Mouse (Mus musculus): ENCODE data around the gene Cds1. TPM values are rescaled to one million over a fixed set of nuclear protein-coding genes. Genes with fewer than 3 reads are reported as not detected.

The Cds1 gene
- total RNA-seq, 2 experiments from 2014 or later, result 77.5 to 94.7 TPM

DNA sequence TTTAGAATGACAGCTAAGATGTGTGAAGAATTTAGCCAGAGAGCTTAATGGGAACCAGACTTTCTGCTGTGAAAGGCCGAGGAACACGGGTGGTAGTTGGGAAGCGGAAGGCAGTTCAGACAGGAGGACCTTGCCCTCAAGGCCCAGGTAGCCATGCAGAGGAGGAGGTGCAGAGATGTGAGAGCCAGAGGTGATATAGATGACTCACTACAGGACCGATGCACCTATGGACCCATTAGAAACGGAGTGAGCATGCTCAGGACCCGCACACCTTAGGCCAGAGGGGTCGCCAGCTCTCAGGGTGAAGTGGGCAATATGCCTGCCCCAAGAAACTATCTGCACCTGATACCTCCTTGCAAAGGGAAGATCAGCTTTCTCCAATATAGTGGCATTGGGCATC lies 3.6 kb downstream of the Cds1 start:
- DNase-seq (ENCODE audit: low spot score in 2 of 2), result no peak
- intact Hi-C loops (cut with DNase I), result no loop called here

DNA sequence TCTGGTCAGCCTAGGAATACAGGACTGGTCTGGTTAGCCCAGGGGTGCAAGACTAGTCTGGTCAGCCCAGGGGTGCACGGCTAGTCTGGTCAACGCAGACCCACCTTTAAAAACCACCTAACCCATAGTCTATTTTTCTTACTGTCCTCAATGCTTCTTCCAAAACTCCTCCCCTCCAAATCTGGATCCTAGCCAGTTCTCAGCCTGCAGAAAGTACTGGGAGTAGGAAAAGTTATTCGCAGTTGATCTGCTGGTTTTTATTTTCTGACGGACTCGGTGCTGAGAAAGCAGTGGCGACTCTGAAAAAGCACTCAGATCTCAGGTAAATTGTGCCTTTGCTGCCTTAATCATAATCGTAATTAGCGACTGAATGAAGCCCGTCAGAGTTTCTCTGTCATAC lies 7.7 kb downstream of the Cds1 start:
- intact Hi-C loops (cut with DNase I), result no loop called here
- DNase-seq (ENCODE audit: low spot score in 2 of 2), result peak in 1 of 2 experiments; percentile 3

DNA sequence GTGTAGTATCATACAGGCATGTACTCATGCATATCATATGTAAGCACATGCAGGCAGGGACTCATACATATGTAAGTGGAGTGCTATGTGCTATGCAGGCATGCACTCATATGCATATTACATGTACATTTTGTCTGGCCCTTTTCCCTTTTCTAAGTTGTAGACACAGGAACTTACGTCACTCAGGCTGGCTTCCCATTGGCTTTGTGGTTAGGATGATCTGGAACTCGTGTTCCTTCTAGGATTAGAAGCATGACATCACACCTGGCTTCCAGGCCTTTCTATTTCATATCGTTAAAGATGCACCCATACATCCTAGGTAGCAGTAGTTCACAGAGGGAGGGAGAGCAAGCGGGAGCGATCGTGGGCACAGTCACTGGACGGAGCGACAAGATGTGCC lies 10.3 kb downstream of the Cds1 start:
- intact Hi-C loops (cut with DNase I), result no loop called here
- no peak for DNase-seq (ENCODE audit: low spot score in 2 of 2)

DNA sequence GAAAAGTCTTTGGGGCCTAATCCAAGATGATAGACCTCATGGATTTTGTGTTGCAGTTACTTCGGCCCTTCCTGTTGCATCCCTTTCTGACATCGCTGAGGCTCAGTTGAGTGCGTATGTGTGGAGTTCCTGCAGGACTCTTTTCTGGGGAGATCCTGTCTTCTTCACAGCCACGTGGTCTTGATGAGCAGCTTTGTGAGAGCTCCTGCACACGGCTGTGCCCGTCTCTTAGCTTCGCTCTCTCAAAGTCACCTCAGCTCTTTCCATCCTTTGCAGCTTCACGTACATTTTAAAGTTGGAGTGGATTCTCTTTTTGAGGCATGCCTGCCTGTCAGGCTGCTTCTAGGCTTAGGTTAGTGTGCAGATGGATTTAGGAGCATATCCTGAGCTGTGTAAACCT lies 11.6 kb downstream of the Cds1 start:
- peak in 1 of 2 experiments; percentile 20 for DNase-seq (ENCODE audit: low spot score in 2 of 2)
- intact Hi-C loops (cut with DNase I), result no loop called here

DNA sequence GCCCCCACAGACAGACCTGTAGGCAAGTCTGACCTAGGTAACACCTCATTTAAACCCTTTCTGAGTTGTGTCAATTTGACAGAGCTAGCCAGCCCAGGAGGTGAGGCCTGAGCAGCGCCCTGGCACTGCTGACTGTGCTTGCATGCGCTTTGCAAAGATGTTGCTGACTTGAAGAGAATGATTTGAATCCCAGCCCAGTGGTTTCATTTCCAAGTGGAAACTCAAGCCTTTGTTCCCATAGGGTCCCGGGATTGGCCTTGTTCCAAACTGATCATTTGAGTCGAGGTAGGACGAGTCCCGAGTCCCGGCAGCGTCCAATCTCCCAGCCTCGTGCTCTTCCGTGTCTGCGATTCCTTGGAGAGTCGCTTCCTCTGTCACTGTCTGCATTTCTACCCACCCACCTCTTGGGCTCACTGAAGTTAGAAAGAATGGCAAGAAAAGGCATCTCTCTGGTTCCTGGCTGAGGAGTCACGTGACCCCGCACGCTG lies 14.5 kb downstream of the Cds1 start:
- DNase-seq (ENCODE audit: low spot score in 2 of 2), result no peak
- intact Hi-C loops (cut with DNase I), result no loop called here

DNA sequence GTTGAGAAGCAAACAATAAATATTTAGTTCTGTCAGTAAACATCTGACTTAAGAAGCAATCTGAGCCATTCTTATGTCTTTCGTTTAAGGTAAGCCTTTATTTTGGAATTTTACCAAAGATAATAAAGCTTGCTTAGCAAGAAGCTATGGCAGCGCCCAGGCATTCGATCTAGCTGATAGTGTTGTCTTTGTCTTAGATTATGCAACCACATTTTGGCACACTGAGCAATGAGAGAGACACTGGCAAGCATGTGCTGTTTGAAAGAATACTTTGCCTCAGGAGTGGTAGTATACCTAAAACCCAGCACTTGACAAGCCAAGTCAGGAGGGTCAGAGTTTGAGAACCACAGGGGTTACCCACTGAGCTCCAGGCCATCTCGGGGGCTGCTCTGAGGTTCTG lies 16.0 kb downstream of the Cds1 start:
- no peak for DNase-seq (ENCODE audit: low spot score in 2 of 2)
- intact Hi-C loops (cut with DNase I), result no loop called here

DNA sequence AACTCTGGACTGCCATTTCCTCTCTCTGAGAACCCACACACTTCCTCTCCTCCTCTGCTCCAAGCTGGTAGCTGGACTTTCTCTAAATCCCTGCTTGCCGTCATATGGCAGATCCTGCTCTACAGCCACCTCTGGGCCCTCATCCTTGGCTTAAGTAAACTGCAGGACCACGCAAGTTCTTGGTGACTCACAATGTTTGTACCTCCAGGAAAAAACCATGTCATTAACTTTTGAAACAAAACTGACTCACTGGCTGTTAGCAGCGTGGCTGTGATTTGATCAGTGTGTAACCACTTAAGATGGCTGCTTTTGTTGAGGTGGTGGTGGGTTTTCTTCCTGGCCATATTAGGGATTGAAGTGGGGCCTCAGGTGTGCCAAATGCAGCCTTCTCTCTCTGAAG lies 19.4 kb downstream of the Cds1 start:
- DNase-seq (ENCODE audit: low spot score in 2 of 2), result no peak
- intact Hi-C loops (cut with DNase I), result no loop called here

DNA sequence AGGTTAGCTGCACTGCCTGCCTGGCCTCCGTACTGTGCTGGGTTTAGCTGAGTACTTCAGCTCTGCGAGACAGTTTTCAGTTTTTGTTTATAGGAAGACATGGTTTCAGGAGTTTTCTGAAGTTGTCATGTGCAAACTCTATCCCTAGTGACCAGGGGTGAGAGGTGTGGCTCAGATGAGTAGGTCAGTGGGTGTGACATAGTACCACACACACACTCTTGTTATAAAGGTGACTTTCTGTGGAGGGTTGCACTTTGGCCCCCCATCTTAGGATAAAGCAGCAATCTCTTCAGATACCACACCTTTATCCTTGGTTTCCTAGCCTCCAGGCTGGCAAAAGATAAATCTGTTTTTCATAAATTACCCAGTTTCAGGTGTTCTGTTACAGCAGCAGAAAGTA lies 19.9 kb downstream of the Cds1 start:
- intact Hi-C loops (cut with DNase I), result no loop called here
- DNase-seq (ENCODE audit: low spot score in 2 of 2), result no peak

DNA sequence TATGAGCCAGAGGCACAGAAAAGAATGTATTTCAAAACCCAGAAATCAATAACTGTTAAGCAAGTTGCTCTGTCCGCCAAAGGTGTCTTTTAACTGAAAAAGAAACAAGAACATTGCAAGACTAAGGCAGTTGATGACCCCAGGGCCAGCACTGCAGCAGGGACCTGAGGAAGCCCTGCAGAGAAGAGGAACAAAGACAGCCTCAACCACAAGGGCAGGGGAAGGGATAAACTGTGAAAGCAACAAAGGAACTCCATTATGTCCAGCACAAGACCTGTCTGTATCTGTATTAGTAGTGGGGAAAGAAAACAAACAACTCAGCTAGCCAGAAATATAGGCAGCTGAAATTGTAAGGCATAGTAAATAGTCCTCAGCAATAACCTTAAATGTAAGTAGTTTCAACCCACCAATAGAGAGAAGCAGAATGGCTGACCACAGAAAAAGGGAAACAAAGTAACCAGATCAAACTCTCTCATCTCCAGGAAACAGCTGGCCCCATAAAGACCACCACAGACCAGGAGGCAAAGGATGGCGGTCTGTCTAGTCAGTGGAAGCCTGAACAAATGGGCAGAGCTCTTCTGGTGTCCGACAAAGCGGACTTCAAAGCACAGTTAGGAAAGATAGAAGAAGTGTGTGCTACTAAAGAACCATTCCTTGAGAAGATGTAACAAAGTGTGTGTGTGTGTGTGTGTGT lies 21.1 kb downstream of the Cds1 start:
- intact Hi-C loops (cut with DNase I), result no loop called here
- DNase-seq (ENCODE audit: low spot score in 2 of 2), result no peak

DNA sequence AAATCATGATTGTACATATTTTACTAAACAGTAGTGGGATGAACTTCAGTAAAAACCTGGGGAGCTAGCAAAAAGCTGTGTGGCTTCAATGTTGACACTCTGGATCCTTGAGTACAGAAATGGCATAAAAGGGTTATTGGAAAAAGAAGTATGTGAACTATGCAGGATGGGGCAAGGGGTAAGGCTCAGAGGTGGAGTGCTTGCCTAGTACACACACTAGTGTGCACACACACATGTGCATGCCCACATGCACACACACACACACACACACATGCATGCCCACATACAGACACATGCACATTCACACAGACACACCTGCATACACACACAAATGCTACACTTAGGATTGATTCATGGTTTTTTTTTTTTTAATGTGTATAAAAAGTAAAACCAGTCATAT lies 24.8 kb downstream of the Cds1 start:
- DNase-seq (ENCODE audit: low spot score in 2 of 2), result no peak
- intact Hi-C loops (cut with DNase I), result no loop called here

DNA sequence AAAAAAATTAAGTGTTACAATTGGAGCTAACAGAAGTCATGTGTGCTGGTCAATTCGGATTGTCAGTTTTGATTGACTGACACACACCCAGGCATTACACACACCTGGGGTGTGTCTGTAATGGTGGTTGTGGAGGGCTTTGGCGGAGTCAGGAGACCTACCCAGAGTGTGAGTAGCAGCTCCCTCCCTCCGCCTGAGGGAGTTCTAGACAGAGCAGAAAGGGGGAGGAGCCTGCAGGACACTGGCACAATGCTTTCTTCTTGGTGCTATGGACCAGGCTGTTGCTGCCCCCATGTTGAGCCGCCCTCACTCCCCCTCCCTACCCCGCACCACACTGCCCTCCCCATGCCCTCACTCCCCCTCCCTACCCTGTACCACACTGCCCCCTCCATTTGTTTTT lies 25.6 kb downstream of the Cds1 start:
- intact Hi-C loops (cut with DNase I), result no loop called here
- no peak for DNase-seq (ENCODE audit: low spot score in 2 of 2)

DNA sequence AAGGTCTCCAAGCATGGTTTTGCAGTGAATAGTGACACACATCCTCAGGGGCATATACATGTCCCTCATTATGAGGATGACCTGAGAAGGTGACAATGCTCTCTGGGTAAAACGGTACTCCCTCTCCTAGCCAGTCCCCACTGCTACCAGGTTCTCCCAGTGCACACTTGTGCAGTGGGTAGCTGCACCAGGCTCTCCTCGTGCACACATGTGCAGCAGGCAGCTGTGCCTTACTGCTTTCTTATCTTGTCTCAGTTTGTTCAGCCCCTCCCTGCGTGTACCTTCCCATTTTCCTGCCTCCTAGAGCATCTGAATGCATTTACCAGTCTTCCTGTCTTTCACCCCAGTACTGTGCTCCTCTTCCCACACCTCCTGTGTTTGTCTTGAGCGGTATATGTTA lies 27.7 kb downstream of the Cds1 start:
- no peak for DNase-seq (ENCODE audit: low spot score in 2 of 2)
- intact Hi-C loops (cut with DNase I), result no loop called here

DNA sequence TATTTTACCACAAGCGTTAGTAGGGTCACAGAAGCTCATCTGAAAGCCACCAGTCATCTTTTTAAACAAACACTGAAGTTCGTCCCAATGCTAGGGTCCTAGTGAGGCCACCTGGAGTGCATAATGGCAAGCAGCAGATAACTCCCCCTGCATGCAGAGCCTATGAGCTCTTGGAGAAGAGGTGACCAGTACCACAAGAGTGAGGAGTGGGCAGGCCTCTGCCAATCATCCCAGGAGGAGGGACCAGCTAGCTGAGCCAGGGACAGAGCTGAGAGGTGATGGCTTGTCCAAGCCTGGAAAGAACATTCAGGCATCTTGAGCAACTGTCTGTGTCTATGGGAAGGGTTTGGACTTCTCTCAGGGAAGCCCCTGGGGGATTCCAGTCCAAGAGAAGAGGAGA lies 37.0 kb downstream of the Cds1 start:
- intact Hi-C loops (cut with DNase I), result no loop called here

DNA sequence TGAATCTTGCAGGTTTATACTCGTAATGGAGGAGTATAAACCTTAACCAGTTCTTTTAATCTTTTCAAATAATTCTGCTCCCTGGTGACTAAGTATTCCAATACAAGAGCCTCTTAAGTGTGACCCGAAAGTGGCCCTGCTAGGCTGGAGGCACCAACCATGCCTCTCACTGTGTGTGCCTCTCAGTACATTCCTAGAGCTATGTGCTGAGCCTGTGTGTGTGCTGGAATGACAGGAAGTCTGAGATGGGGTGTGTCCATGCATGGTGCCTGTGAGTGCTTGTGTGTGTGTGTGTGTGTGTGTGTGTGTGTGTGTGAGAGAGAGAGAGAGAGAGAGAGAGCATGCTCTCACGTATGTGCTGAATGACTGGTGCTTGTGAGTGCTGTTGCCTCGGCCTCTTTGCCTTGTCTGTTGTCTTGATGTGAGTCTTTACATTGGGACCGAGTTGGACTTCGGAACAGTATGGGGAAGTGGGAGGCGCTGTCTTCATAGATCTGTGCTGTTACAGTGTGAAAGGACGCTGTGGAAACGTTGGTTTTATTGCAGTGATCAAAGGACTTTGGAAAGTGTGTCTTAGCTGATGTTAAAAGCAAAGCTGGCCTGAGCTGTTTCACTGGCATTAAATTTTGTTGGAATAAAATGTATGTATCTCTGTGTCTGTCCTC lies 37.6 kb downstream of the Cds1 start:
- intact Hi-C loops (cut with DNase I), result no loop called here
- no peak for DNase-seq (ENCODE audit: low spot score in 2 of 2)

More for the DNA sequence above, 37.0 kb downstream of the Cds1 start:
- no peak for DNase-seq (ENCODE audit: low spot score in 2 of 2)

DNA sequence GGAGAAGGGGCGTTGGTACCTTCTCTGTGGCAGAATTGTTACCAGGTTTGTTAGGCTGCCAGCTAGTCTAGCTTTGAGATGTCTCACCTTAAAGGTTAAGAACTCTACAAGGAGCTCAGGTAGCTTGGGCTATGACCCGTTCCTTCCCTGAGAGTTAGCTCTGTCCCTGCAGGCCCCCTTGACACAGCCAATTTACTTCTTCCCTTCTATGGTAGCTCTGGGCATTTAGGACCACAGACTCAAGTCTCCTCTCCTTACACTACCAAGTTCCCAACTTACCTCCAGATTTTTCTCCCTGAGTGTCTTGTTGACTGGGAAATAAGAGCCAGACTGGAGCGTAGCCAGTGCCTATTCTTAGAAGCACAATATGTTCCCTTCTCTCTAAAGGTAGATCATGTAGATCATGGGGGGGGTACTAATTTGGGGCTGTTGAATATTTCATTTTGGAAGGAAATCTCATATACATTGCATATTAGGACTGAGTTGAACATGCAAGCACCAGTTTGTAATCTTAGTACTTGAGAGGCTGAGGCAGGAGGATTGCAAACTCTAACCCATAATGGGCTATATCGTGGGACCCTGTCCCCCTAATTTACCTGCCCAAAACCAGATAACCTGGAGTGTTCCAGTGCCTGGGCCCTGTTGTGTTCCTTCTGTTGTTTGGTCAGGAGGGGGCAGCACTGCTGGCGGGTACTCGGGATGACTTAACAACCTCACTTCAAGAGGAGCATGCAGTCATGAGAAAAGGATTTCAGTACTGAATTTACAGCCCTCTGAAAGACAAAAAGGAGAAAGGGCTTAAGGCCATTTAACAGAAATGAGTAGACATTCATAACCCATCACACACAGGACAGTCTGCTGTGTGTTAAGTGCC lies 46.6 kb downstream of the Cds1 start:
- intact Hi-C loops (cut with DNase I), result no loop called here
- no peak for DNase-seq (ENCODE audit: low spot score in 2 of 2)

DNA sequence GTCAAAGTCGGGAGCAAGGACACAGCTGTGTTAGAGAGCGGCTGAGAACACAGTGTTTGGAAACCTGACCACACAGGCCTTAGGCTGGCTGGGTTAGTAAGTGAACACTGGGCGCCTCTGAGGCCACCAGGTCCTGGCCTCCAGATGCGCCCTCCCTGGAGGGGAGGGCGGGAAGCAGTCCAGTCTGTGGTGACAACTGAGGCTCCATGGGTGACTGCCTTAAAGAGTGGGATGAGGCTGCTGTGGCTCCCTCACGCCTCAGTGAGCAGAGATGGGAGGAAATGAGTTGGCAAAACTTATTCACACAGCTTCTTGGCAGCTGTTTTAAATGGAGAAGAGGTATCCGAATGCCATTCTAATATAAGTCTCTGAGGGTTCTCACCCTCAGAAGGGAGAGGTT lies 51.9 kb downstream of the Cds1 start:
- intact Hi-C loops (cut with DNase I), result no loop called here

DNA sequence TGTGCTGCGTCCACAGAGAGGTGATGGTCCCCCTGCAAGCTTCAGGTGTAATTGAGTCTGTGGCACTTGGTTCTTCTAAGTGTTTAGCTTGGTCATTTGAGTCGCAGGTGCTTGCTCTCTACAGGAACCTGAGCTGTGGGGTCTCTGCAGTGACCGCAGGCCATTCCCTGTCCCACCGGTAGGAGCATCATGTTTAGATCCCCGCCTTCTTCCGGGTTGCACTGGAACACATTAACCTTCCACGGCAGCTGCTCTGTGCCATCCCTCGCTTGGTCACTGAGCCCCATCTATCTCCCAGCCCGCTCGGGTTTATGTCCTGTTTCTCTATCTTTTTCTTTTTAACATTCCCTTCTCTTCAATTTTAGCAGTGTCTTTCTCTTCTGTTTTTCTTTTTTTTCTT lies 54.3 kb downstream of the Cds1 start:
- intact Hi-C loops (cut with DNase I), result no loop called here
- DNase-seq (ENCODE audit: low spot score in 2 of 2), result no peak

More for the DNA sequence above, 51.9 kb downstream of the Cds1 start:
- no peak for DNase-seq (ENCODE audit: low spot score in 2 of 2)

DNA sequence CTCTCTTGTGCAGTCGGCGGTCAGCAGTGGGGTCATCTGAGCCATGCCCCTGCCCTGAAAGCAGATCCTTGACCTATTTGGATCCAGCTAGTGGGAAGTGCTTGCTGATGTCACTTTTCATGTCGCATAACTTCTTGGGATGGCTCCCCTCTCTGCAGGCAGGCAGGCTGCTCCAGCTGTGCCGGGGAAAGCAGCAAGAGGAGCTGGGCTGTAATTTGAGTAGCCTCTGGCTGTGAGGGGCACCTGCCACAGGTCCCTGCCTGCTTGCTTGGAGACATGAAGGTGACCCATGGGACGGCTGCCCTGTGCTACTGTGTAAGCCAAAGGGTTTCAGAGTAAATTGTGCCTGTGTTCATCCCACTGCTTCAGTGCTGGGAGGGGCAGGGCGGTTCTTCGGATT lies 54.9 kb downstream of the Cds1 start:
- DNase-seq (ENCODE audit: low spot score in 2 of 2), result no peak
- intact Hi-C loops (cut with DNase I), result no loop called here

DNA sequence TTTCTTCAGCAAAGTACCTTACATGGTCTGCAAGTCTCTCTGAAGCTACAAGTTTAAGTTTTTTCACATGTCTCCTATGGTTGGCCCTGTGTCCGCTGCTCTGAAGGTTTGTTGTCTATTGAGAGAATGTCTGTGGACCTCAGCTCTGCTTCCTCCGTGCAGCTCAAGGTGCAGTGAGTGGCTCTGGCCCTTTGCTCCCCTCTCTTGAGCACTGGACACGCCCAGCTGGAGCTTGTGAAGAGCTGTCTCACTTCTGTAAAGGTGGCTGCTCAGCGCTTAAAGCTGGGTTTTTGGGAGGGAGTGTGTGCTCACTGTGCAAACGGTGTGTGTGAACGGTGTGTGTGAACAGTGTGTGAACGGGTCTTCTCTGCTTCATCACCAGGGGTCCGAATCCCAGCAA lies 56.1 kb downstream of the Cds1 start:
- DNase-seq (ENCODE audit: low spot score in 2 of 2), result no peak
- intact Hi-C loops (cut with DNase I), result no loop called here

DNA sequence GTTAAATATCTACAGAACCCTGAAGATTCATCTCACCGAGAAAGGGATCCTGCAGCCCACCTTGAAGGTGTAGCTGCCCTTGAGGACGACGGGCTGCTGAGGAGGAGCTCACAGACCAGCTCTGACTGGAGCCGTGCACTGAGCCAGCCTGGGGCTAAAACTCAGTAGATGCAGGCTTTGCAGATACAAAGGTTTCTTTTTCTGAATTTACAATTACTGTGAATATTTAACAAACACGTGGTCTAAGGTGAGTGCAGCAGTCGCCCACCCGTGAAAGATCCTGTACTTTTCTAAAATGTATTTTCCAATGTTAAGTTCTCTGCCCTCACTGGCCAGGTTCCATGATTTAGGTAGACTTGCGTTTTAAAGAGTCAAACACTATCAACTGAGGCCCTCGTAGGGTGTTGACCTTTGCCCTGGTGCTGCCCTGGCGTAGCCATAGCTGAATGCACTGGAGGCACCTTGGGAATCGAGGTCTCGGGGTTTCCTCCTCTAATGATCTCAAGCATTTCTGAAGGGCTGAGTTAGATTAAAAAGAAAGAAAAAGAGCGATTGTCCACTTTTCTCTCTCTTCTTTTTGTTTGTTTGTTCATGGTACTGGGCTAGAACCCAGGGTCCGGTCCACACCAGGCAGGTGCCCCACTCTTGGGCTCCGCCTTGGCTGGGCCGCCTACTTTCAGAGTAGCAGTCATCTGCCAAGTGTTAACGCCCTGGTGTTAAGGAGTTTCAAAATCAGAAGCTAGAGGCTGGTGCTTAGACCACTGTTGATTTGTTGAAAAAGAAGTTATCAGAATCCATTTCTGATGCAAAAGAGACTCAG lies 56.8 kb downstream of the Cds1 start:
- DNase-seq (ENCODE audit: low spot score in 2 of 2), result no peak
- intact Hi-C loops (cut with DNase I), result no loop called here

Data from left cerebral cortex, postnatal 36 days (tissue).